Mouse (Mus musculus): ENCODE results near the gene Abr. TPM values are rescaled to one million over a fixed set of nuclear protein-coding genes. Genes with fewer than 3 reads are reported as not detected.

The Abr gene
- polyA plus RNA-seq, 1 experiment from 2014 or later = 41.4 TPM

GRCm38 (mm10) chr11:76496086-76496771 is 125.9 kb downstream of the Abr start:
- Histone ChIP-seq H3K9ac (ENCODE audit: low read length) (no peak overlapping the region), H3K4me2 (no peak overlapping the region), H3K4me1 (ENCODE audit: control insufficient read depth, insufficient read depth, low read length) (peaks cover 20% of the 10 kb centered on the region), H3K4me3 (ENCODE audit: low read depth, low read length) (no peak overlapping the region), H3K27me3 (ENCODE audit: control insufficient read depth, insufficient read depth, low read length) (no peaks in the 10 kb centered on the region; the same call in 1 of the 2 replicates), H3K27ac (ENCODE audit: low read depth, low read length) (no peak overlapping the region), H3K9me3 (ENCODE audit: control insufficient read depth, low read length) (no peaks in the 10 kb centered on the region), H3K36me3 (ENCODE audit: control insufficient read depth, insufficient read depth, low read length) (no peaks in the 10 kb centered on the region)
- no peak for ATAC-seq (ENCODE audit: low FRiP score)
- no peak for DNase-seq (ENCODE audit: low spot score, missing footprints)
- WGBS = 73% methylated on average over 6 of the region's 6 CpGs

- Histone ChIP-seq H3K27ac (ENCODE audit: low read depth, low read length) (no peak overlapping the region), H3K4me2 (peak overlapping the region; percentile 94), H3K9ac (ENCODE audit: low read length) (peak overlapping the region; percentile 88), H3K36me3 (ENCODE audit: control insufficient read depth, insufficient read depth, low read length) (no peaks in the 10 kb centered on the region), H3K4me1 (ENCODE audit: control insufficient read depth, insufficient read depth, low read length) (peaks cover 20% of the 10 kb centered on the region), H3K4me3 (ENCODE audit: low read depth, low read length) (peak overlapping the region; percentile 60), H3K27me3 (ENCODE audit: control insufficient read depth, insufficient read depth, low read length) (no peaks in the 10 kb centered on the region; the same call in 1 of the 2 replicates), H3K9me3 (ENCODE audit: control insufficient read depth, low read length) (no peaks in the 10 kb centered on the region)
- peak; percentile 89 for DNase-seq (ENCODE audit: low spot score, missing footprints)
- WGBS = 23% methylated on average over 19 of the region's 19 CpGs
- peak; percentile 51 for ATAC-seq (ENCODE audit: low FRiP score)
Measured at GRCm38 (mm10) chr11:76495127-76496028, 126.7 kb downstream of the Abr start.

- peak; percentile 96 for DNase-seq (ENCODE audit: low spot score, missing footprints)
- Histone ChIP-seq H3K4me2 (peak overlapping the region; percentile 94), H3K4me3 (ENCODE audit: low read depth, low read length) (peak overlapping the region; percentile 60), H3K4me1 (ENCODE audit: control insufficient read depth, insufficient read depth, low read length) (peaks cover 20% of the 10 kb centered on the region), H3K27ac (ENCODE audit: low read depth, low read length) (peak overlapping the region; percentile 71), H3K27me3 (ENCODE audit: control insufficient read depth, insufficient read depth, low read length) (no peaks in the 10 kb centered on the region; the same call in 1 of the 2 replicates), H3K9me3 (ENCODE audit: control insufficient read depth, low read length) (no peaks in the 10 kb centered on the region), H3K9ac (ENCODE audit: low read length) (peak overlapping the region; percentile 88), H3K36me3 (ENCODE audit: control insufficient read depth, insufficient read depth, low read length) (no peaks in the 10 kb centered on the region)
- WGBS = under 1% methylated on average over 50 of the region's 67 CpGs
- peak; percentile 75 for ATAC-seq (ENCODE audit: low FRiP score)
Measured at GRCm38 (mm10) chr11:76494360-76495126, 127.6 kb downstream of the Abr start.

GRCm38 (mm10) chr11:76493811-76494274 is 128.3 kb downstream of the Abr start:
- H3K4me2 ChIP-seq = peak overlapping the region; percentile 94
- no peaks in the 10 kb centered on the region for H3K9me3 ChIP-seq (ENCODE audit: control insufficient read depth, low read length)
- 4% methylated on average over 6 of the region's 6 CpGs for WGBS
- H3K36me3 ChIP-seq (ENCODE audit: control insufficient read depth, insufficient read depth, low read length) = no peaks in the 10 kb centered on the region
- peak overlapping the region; percentile 71; the same call in 1 of the 2 replicates for H3K27ac ChIP-seq (ENCODE audit: low read depth, low read length)
- peak overlapping the region; percentile 60 for H3K4me3 ChIP-seq (ENCODE audit: low read depth, low read length)
- peak; percentile 85 for DNase-seq (ENCODE audit: low spot score, missing footprints)
- ATAC-seq (ENCODE audit: low FRiP score) = peak; percentile 61
- peak overlapping the region; percentile 88 for H3K9ac ChIP-seq (ENCODE audit: low read length)
- H3K27me3 ChIP-seq (ENCODE audit: control insufficient read depth, insufficient read depth, low read length) = no peaks in the 10 kb centered on the region; the same call in 1 of the 2 replicates
- H3K4me1 ChIP-seq (ENCODE audit: control insufficient read depth, insufficient read depth, low read length) = peaks cover 20% of the 10 kb centered on the region

- peak overlapping the region; percentile 94 for H3K4me2 ChIP-seq
- no peak overlapping the region for H3K27ac ChIP-seq (ENCODE audit: low read depth, low read length)
- peaks cover 20% of the 10 kb centered on the region for H3K4me1 ChIP-seq (ENCODE audit: control insufficient read depth, insufficient read depth, low read length)
- no peak for ATAC-seq (ENCODE audit: low FRiP score)
- no peaks in the 10 kb centered on the region for H3K9me3 ChIP-seq (ENCODE audit: control insufficient read depth, low read length)
- H3K9ac ChIP-seq (ENCODE audit: low read length) = no peak overlapping the region
- DNase-seq (ENCODE audit: low spot score, missing footprints) = no peak
- H3K27me3 ChIP-seq (ENCODE audit: control insufficient read depth, insufficient read depth, low read length) = no peaks in the 10 kb centered on the region; the same call in 1 of the 2 replicates
- no peak overlapping the region for H3K4me3 ChIP-seq (ENCODE audit: low read depth, low read length)
- no peaks in the 10 kb centered on the region for H3K36me3 ChIP-seq (ENCODE audit: control insufficient read depth, insufficient read depth, low read length)
- 84% methylated on average over 4 of the region's 4 CpGs for WGBS
Measured at GRCm38 (mm10) chr11:76493167-76493566, 128.9 kb downstream of the Abr start.

- WGBS = 86% methylated on average over 9 of the region's 9 CpGs
- H3K4me3 ChIP-seq (ENCODE audit: low read depth, low read length) = no peak overlapping the region
- peaks cover 20% of the 10 kb centered on the region for H3K4me1 ChIP-seq (ENCODE audit: control insufficient read depth, insufficient read depth, low read length)
- H3K9me3 ChIP-seq (ENCODE audit: control insufficient read depth, low read length) = no peaks in the 10 kb centered on the region
- no peak overlapping the region for H3K4me2 ChIP-seq
- H3K27ac ChIP-seq (ENCODE audit: low read depth, low read length) = no peak overlapping the region
- no peaks in the 10 kb centered on the region for H3K36me3 ChIP-seq (ENCODE audit: control insufficient read depth, insufficient read depth, low read length)
- ATAC-seq (ENCODE audit: low FRiP score) (no peak), DNase-seq (ENCODE audit: low spot score, missing footprints) (no peak)
- no peaks in the 10 kb centered on the region; the same call in 1 of the 2 replicates for H3K27me3 ChIP-seq (ENCODE audit: control insufficient read depth, insufficient read depth, low read length)
- no peak overlapping the region for H3K9ac ChIP-seq (ENCODE audit: low read length)
Measured at GRCm38 (mm10) chr11:76491817-76492216, 130.3 kb downstream of the Abr start.

GRCm38 (mm10) chr11:76489407-76489806 is 132.7 kb downstream of the Abr start:
- Histone ChIP-seq H3K4me1 (ENCODE audit: control insufficient read depth, insufficient read depth, low read length) (peaks cover 16% of the 10 kb centered on the region), H3K4me3 (ENCODE audit: low read depth, low read length) (no peak overlapping the region), H3K9me3 (ENCODE audit: control insufficient read depth, low read length) (no peaks in the 10 kb centered on the region), H3K36me3 (ENCODE audit: control insufficient read depth, insufficient read depth, low read length) (no peaks in the 10 kb centered on the region), H3K27me3 (ENCODE audit: control insufficient read depth, insufficient read depth, low read length) (no peaks in the 10 kb centered on the region; the same call in 1 of the 2 replicates), H3K9ac (ENCODE audit: low read length) (no peak overlapping the region), H3K4me2 (no peak overlapping the region), H3K27ac (ENCODE audit: low read depth, low read length) (no peak overlapping the region)
- no peak for ATAC-seq (ENCODE audit: low FRiP score)
- 82% methylated on average over 6 of the region's 6 CpGs for WGBS
- no peak for DNase-seq (ENCODE audit: low spot score, missing footprints)

GRCm38 (mm10) chr11:76487024-76487423 is 135.1 kb downstream of the Abr start:
- Histone ChIP-seq H3K27ac (ENCODE audit: low read depth, low read length) (no peak overlapping the region), H3K9me3 (ENCODE audit: control insufficient read depth, low read length) (no peaks in the 10 kb centered on the region), H3K4me2 (no peak overlapping the region), H3K9ac (ENCODE audit: low read length) (no peak overlapping the region), H3K4me1 (ENCODE audit: control insufficient read depth, insufficient read depth, low read length) (peaks cover 14% of the 10 kb centered on the region), H3K27me3 (ENCODE audit: control insufficient read depth, insufficient read depth, low read length) (no peaks in the 10 kb centered on the region), H3K4me3 (ENCODE audit: low read depth, low read length) (no peak overlapping the region), H3K36me3 (ENCODE audit: control insufficient read depth, insufficient read depth, low read length) (no peaks in the 10 kb centered on the region)
- no peak for DNase-seq (ENCODE audit: low spot score, missing footprints)
- ATAC-seq (ENCODE audit: low FRiP score) = no peak
- 84% methylated on average over 5 of the region's 5 CpGs for WGBS

Measured in midbrain, embryonic 11.5 days (tissue).